Mouse (Mus musculus): Measurements from ENCODE around the gene Klhdc9.

- TF ChIP-seq CTCF (IDR thresholded peaks at IDR 0.05; ENCODE audit: borderline replicate concordance, insufficient read depth, low read length), result no peak
- peak; percentile 49 for TF ChIP-seq POLR2A (IDR thresholded peaks at IDR 0.05; ENCODE audit: low read depth, low read length)
These were observed at the start of gene Klhdc9 for GRCm38 (mm10) chr1:171360656-171361055.

All from embryonic fibroblast, embryonic 13.5 days (primary cell).